Mouse (Mus musculus): Measurements from ENCODE around the gene Tcf12. TPM values are rescaled to one million over a fixed set of nuclear protein-coding genes. Genes with fewer than 3 reads are reported as not detected.

Gene Tcf12
- polyA plus RNA-seq, 1 experiment from 2014 or later: 43.6 TPM

DNA sequence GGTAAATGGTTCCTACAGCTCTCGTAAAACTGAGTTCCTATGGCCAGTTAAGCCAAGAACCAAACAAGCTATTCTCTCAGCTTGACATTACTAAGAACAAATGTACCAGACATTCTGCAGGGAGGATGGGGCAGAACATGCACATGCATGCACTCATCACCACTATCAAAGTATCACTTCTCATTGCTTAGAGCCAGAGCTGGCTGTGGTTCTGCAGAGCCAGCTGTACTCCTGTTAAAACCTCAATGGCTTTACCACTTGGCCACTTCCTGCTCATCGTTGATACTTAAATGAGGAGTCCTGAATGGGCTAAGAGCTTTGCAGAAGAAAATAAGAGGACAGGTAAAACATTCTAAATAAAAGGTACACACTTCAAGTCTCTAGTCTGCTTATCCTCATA, 14.6 kb downstream of the Tcf12 start:
- Histone ChIP-seq H3K9ac (ENCODE audit: low read length) (no peak overlapping the region), H3K4me1 (ENCODE audit: control insufficient read depth, insufficient read depth, low read length) (peaks cover 5% of the 10 kb centered on the region; the same call in 1 of the 2 replicates), H3K27me3 (ENCODE audit: control insufficient read depth, insufficient read depth, low read length) (no peaks in the 10 kb centered on the region), H3K9me3 (replicated peaks; ENCODE audit: control insufficient read depth, low read length) (no peaks in the 10 kb centered on the region), H3K36me3 (ENCODE audit: control insufficient read depth, insufficient read depth, low read length) (no peaks in the 10 kb centered on the region), H3K4me2 (ENCODE audit: low read depth, low read length) (no peak overlapping the region), H3K4me3 (replicated peaks; ENCODE audit: low read length) (no peak overlapping the region), H3K27ac (ENCODE audit: low read length) (no peak overlapping the region)
- ATAC-seq (ENCODE audit: insufficient read depth, low FRiP score): no peak
- 80% methylated on average over 2 of the region's 2 CpGs for WGBS

DNA sequence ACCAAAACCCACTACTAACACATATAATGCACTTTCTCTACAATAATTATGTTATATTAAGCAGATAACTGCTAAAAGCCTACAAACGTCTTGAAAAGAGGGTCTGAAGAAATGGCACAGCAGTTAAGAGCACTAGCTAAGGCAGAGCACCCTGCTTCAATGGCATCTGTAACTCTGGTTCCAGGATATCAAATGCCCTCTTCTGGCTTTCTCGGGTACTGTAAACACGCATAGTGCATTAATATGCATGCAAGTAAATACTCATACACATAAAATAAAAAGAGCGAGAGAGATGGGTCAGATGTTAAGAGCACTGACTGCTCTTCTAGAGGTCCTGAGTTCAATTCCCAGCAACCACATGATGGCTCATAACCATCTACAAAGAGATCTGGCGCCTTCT, 17.0 kb downstream of the Tcf12 start:
- Histone ChIP-seq H3K4me1 (ENCODE audit: control insufficient read depth, insufficient read depth, low read length) (no peaks in the 10 kb centered on the region), H3K27ac (ENCODE audit: low read length) (no peak overlapping the region), H3K9me3 (replicated peaks; ENCODE audit: control insufficient read depth, low read length) (no peaks in the 10 kb centered on the region), H3K9ac (ENCODE audit: low read length) (no peak overlapping the region), H3K4me3 (replicated peaks; ENCODE audit: low read length) (no peak overlapping the region), H3K36me3 (ENCODE audit: control insufficient read depth, insufficient read depth, low read length) (no peaks in the 10 kb centered on the region), H3K4me2 (ENCODE audit: low read depth, low read length) (no peak overlapping the region), H3K27me3 (ENCODE audit: control insufficient read depth, insufficient read depth, low read length) (no peaks in the 10 kb centered on the region)
- no peak for ATAC-seq (ENCODE audit: insufficient read depth, low FRiP score)
- 81% methylated on average over 5 of the region's 5 CpGs for WGBS

DNA sequence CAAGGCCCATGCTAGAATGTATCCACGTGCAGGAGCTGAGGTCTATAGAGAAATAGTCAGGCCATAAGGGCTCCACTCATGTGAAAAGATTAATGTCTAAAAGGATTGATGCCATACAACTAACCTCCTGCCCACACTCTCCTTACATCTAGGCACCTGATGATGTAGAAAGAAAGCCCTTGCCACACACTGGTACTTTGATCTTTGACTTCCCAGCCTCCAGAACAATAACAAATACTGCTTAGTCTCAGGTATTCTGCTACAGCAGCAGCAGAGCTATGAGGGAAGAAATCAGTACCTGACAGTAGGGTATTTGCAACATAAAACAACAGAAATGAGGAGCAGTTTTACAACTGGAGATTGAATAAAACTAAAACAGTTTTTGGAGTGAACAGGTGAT, 19.5 kb downstream of the Tcf12 start:
- ATAC-seq (ENCODE audit: insufficient read depth, low FRiP score): no peak
- Histone ChIP-seq H3K4me1 (ENCODE audit: control insufficient read depth, insufficient read depth, low read length) (no peaks in the 10 kb centered on the region), H3K36me3 (ENCODE audit: control insufficient read depth, insufficient read depth, low read length) (no peaks in the 10 kb centered on the region), H3K27me3 (ENCODE audit: control insufficient read depth, insufficient read depth, low read length) (no peaks in the 10 kb centered on the region), H3K9me3 (replicated peaks; ENCODE audit: control insufficient read depth, low read length) (no peaks in the 10 kb centered on the region), H3K27ac (ENCODE audit: low read length) (no peak overlapping the region), H3K4me3 (replicated peaks; ENCODE audit: low read length) (no peak overlapping the region), H3K4me2 (ENCODE audit: low read depth, low read length) (no peak overlapping the region), H3K9ac (ENCODE audit: low read length) (no peak overlapping the region)
- 68% methylated on average over 1 of the region's 1 CpGs for WGBS

DNA sequence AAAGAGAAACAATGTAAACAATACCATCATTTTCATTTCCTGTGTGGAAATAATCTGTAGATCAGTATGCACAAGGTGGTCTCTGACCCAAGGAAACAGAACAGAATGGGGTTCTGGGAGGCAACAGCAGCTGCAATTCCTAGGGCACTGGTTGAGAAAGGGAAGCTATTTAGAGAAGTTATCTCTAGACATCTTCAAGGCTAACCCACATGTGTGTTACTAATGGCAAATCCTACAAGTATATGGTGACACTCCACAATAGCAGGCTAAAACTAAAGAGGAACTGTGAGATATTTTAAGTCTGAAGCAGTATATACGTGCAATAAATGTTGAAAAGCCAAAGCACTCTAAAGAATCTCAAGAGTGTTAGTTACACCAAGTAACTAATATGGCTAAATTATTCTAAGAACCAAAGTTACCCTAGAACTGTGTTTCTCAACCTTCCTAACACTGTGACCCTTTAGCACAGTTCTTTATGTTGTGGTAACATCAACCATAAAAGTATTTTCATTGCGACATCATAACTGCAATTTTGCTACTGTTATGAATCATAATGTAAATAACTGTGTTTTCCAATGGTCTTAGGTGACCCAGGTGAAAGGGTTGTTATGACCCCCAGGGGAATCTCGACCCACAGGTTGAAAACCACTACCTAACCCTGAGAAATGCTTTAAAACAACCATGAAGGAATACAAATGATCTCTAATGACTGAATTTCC, 22.6 kb downstream of the Tcf12 start:
- Histone ChIP-seq H3K27me3 (ENCODE audit: control insufficient read depth, insufficient read depth, low read length) (no peaks in the 10 kb centered on the region), H3K36me3 (ENCODE audit: control insufficient read depth, insufficient read depth, low read length) (no peaks in the 10 kb centered on the region), H3K4me2 (ENCODE audit: low read depth, low read length) (no peak overlapping the region), H3K27ac (ENCODE audit: low read length) (no peak overlapping the region), H3K4me3 (replicated peaks; ENCODE audit: low read length) (no peak overlapping the region), H3K9me3 (replicated peaks; ENCODE audit: control insufficient read depth, low read length) (no peaks in the 10 kb centered on the region), H3K9ac (ENCODE audit: low read length) (no peak overlapping the region), H3K4me1 (ENCODE audit: control insufficient read depth, insufficient read depth, low read length) (0 out of 2 replicates have a peak, but pooled peaks cover 3% of the 10 kb centered on the region)
- 68% methylated on average over 3 of the region's 3 CpGs for WGBS
- ATAC-seq (ENCODE audit: insufficient read depth, low FRiP score): no peak

DNA sequence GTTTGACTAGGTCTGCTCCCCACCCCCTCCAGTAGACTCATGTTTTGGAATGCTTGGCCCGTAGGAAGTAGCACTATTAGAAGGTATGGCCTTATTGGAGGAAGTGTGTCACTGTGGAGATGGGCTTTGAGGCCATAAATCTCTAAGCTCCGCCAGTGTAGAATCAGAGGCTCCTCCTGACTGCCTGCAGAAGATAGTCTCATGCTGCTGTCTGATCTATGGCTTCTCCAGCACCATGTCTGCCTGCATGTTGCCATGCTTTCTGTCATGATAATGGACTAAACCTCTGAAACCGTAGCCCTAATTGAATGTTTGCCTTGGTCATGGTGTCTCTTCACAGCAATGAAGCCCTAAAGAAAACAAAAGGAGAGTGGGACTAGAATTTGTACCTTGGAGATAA, 26.7 kb downstream of the Tcf12 start:
- H3K27ac ChIP-seq (ENCODE audit: low read length): no peak overlapping the region
- H3K9ac ChIP-seq (ENCODE audit: low read length): no peak overlapping the region

DNA sequence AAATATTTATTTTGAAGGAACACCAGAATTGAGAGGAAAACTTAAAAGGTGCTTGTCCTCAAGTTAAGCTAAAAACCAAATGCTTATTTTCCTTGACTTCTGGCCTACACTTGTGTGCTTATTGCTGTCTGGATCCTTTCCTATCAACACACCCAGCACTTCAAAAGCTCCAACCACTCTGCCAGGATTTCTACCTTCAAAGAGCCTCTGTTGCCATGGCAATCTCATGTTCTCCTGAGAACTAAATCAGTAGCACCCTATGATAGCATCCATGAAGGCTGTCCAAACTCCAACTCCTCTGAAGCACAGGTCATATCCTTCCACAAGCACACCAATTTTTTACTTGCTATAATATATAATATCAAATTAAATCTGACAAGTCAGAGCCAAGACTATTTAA, 27.5 kb downstream of the Tcf12 start:
- Histone ChIP-seq H3K9ac (ENCODE audit: low read length) (no peak overlapping the region), H3K9me3 (replicated peaks; ENCODE audit: control insufficient read depth, low read length) (no peaks in the 10 kb centered on the region), H3K36me3 (ENCODE audit: control insufficient read depth, insufficient read depth, low read length) (no peaks in the 10 kb centered on the region), H3K27me3 (ENCODE audit: control insufficient read depth, insufficient read depth, low read length) (no peaks in the 10 kb centered on the region), H3K27ac (ENCODE audit: low read length) (no peak overlapping the region), H3K4me2 (ENCODE audit: low read depth, low read length) (no peak overlapping the region), H3K4me3 (replicated peaks; ENCODE audit: low read length) (no peak overlapping the region), H3K4me1 (ENCODE audit: control insufficient read depth, insufficient read depth, low read length) (0 out of 2 replicates have a peak, but pooled peaks cover 3% of the 10 kb centered on the region)
- no peak for ATAC-seq (ENCODE audit: insufficient read depth, low FRiP score)

More for the DNA sequence above, 26.7 kb downstream of the Tcf12 start:
- WGBS: 63% methylated on average over 3 of the region's 3 CpGs
- no peaks in the 10 kb centered on the region for H3K36me3 ChIP-seq (ENCODE audit: control insufficient read depth, insufficient read depth, low read length)
- H3K4me1 ChIP-seq (ENCODE audit: control insufficient read depth, insufficient read depth, low read length): 0 out of 2 replicates have a peak, but pooled peaks cover 3% of the 10 kb centered on the region
- no peaks in the 10 kb centered on the region for H3K27me3 ChIP-seq (ENCODE audit: control insufficient read depth, insufficient read depth, low read length)
- no peak for ATAC-seq (ENCODE audit: insufficient read depth, low FRiP score)
- H3K4me2 ChIP-seq (ENCODE audit: low read depth, low read length): no peak overlapping the region
- no peak overlapping the region for H3K4me3 ChIP-seq (replicated peaks; ENCODE audit: low read length)
- no peaks in the 10 kb centered on the region for H3K9me3 ChIP-seq (replicated peaks; ENCODE audit: control insufficient read depth, low read length)

DNA sequence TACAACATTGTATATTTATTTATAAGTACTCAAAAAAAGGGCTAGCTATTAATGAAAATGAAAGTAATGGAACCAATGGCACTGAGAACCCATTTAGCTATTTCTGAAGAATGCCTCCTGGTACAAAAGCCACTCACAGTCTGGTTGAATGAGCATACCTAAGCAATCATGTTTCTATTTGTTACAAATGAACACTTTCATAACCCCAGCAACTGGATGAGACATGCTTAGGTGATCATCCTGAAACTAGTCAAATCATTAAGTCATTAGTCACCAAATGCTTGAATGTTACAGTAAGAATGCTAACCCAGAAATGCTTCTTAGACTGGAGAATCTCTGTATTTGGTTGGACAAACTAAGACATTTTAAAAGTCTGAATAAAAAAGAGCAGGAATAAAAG, 35.5 kb downstream of the Tcf12 start:
- H3K9me3 ChIP-seq (replicated peaks; ENCODE audit: control insufficient read depth, low read length): no peaks in the 10 kb centered on the region
- H3K27ac ChIP-seq (ENCODE audit: low read length): no peak overlapping the region
- H3K27me3 ChIP-seq (ENCODE audit: control insufficient read depth, insufficient read depth, low read length): no peaks in the 10 kb centered on the region
- H3K4me2 ChIP-seq (ENCODE audit: low read depth, low read length): no peak overlapping the region
- H3K4me3 ChIP-seq (replicated peaks; ENCODE audit: low read length): no peak overlapping the region
- no peaks in the 10 kb centered on the region for H3K36me3 ChIP-seq (ENCODE audit: control insufficient read depth, insufficient read depth, low read length)
- no peak for ATAC-seq (ENCODE audit: insufficient read depth, low FRiP score)
- no peak overlapping the region for H3K9ac ChIP-seq (ENCODE audit: low read length)
- H3K4me1 ChIP-seq (ENCODE audit: control insufficient read depth, insufficient read depth, low read length): no peaks in the 10 kb centered on the region; the same call in 1 of the 2 replicates

DNA sequence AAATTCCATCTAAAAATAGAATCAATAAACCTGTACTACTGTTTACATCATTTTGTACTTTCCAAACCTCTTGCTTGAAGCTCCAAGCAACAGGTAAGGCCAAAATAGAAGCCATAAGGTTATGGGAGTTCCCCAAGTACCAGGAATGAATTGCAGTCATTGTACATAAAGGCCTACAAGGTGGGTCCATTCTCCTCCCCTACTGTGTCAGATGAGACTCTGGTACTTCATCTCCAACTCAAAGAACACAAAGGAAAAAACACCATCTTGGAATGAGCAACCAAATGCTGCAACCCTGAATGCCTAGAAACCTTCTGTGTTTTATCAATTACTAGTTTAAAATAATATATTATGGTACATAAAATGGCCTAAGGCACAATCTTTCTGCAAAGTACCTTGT, 45.5 kb downstream of the Tcf12 start:
- Histone ChIP-seq H3K4me1 (ENCODE audit: control insufficient read depth, insufficient read depth, low read length) (no peaks in the 10 kb centered on the region), H3K4me3 (replicated peaks; ENCODE audit: low read length) (no peak overlapping the region), H3K27me3 (ENCODE audit: control insufficient read depth, insufficient read depth, low read length) (no peaks in the 10 kb centered on the region), H3K9ac (ENCODE audit: low read length) (no peak overlapping the region), H3K9me3 (replicated peaks; ENCODE audit: control insufficient read depth, low read length) (no peaks in the 10 kb centered on the region), H3K4me2 (ENCODE audit: low read depth, low read length) (no peak overlapping the region), H3K36me3 (ENCODE audit: control insufficient read depth, insufficient read depth, low read length) (no peaks in the 10 kb centered on the region), H3K27ac (ENCODE audit: low read length) (no peak overlapping the region)
- no peak for ATAC-seq (ENCODE audit: insufficient read depth, low FRiP score)

DNA sequence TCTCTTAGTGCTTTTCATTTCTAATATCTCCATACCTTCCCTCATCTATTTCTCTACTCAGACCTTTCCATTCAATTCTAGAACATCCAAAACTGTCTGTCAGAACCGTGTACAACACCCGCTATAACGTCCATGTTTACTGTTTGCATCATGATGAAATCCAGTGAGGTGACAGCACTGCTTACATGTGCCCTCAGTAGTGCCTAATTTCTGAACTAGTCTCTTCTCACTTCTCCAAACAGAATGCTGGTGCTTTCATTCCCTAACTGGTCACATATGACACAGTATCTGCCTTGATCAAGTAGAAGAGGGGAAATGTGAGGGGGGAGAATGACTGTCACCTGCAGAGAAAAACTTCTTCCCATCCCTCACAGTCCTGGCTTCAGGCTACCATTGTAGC, 58.5 kb downstream of the Tcf12 start:
- H3K27ac ChIP-seq (ENCODE audit: low read length): no peak overlapping the region
- 86% methylated on average over 3 of the region's 3 CpGs for WGBS

More for the DNA sequence above, 58.5 kb downstream of the Tcf12 start:
- no peaks in the 10 kb centered on the region for H3K27me3 ChIP-seq (ENCODE audit: control insufficient read depth, insufficient read depth, low read length)
- ATAC-seq (ENCODE audit: insufficient read depth, low FRiP score): no peak
- H3K4me2 ChIP-seq (ENCODE audit: low read depth, low read length): no peak overlapping the region
- no peaks in the 10 kb centered on the region for H3K9me3 ChIP-seq (replicated peaks; ENCODE audit: control insufficient read depth, low read length)
- H3K4me3 ChIP-seq (replicated peaks; ENCODE audit: low read length): no peak overlapping the region
- H3K4me1 ChIP-seq (ENCODE audit: control insufficient read depth, insufficient read depth, low read length): 0 out of 2 replicates have a peak, but pooled peaks cover 3% of the 10 kb centered on the region
- no peak overlapping the region for H3K9ac ChIP-seq (ENCODE audit: low read length)
- H3K36me3 ChIP-seq (ENCODE audit: control insufficient read depth, insufficient read depth, low read length): no peaks in the 10 kb centered on the region

Data from stomach, embryonic 16.5 days (tissue).